In the genomic region with DNA sequence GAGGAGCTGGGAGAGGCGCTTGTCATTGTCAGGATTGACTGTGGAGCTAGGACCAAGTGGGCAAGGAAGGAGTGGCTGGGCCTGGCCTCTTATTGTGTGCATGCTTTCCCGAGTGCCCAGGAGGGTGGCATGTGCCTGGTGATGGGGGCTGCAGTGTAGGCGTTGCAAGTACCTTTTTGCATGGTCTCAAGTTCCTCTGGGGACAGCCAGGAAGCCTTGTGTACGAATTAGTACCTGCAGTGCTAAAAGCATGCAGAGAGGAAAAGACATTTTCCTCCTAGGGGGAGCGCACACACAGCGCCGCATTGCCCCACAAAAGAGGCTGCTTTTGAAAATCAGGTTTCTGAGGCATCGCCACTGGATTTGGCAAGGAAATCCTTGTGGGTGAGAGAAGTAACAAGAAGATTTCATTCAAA, we compare ENCODE assay signal across 8 mouse cellular contexts. TPM values are rescaled to one million over a fixed set of nuclear protein-coding genes. Genes with fewer than 3 reads are reported as not detected.
A peak's percentile ranks its signal among the peaks of the same experiment; 100 is the strongest.
DNase-seq lines count a peak whose midpoint lies in the region; ATAC-seq and TF ChIP-seq lines count a peak whose summit lies in the region.

No protein-coding gene starts in this region.

- DNase-seq in kidney, adult 11 months: no peak
- DNase-seq in midbrain, embryonic 11.5 days (ENCODE audit: low spot score, missing footprints): peak; percentile 97
- no peak for DNase-seq in B cell, adult 2 months
- DNase-seq in urinary bladder, postnatal 14 days (ENCODE audit: low spot score): no peak
- no peak for DNase-seq in cerebellum, adult 9-11 months

- 0 out of 2 replicates have a peak, but pooled peaks cover 3% of the 10 kb centered on the region for H3K27me3 ChIP-seq in kidney, embryonic 14.5 days (ENCODE audit: control insufficient read depth, insufficient read depth, low read length)
- H3K27me3 ChIP-seq in hindbrain, embryonic 13.5 days: no peaks in the 10 kb centered on the region
- no peaks in the 10 kb centered on the region for H3K27me3 ChIP-seq in midbrain, embryonic 11.5 days (ENCODE audit: control insufficient read depth, insufficient read depth, low read length)

- H3K36me3 ChIP-seq in kidney, embryonic 14.5 days (ENCODE audit: control insufficient read depth, insufficient read depth, low read length): no peaks in the 10 kb centered on the region
- peaks cover 14% of the 10 kb centered on the region for H3K36me3 ChIP-seq in hindbrain, embryonic 13.5 days
- peaks cover 3% of the 10 kb centered on the region; the same call in 1 of the 2 replicates for H3K36me3 ChIP-seq in midbrain, embryonic 11.5 days (ENCODE audit: control insufficient read depth, insufficient read depth, low read length)

- H3K4me2 ChIP-seq in kidney, embryonic 14.5 days (replicated peaks; ENCODE audit: low read depth, low read length): peak overlapping the region; percentile 93
- peak overlapping the region; percentile 80 for H3K4me2 ChIP-seq in hindbrain, embryonic 13.5 days
- H3K4me2 ChIP-seq in midbrain, embryonic 11.5 days: peak overlapping the region; percentile 87

- TF ChIP-seq POLR2A in cortical plate, adult 2 months (IDR thresholded peaks at IDR 0.05; ENCODE audit: extremely low read depth, insufficient read depth, low read length): no peak

- H3K9me3 ChIP-seq in kidney, embryonic 14.5 days (ENCODE audit: control insufficient read depth, low read length): no peaks in the 10 kb centered on the region
- H3K9me3 ChIP-seq in hindbrain, embryonic 13.5 days: no peaks in the 10 kb centered on the region
- no peaks in the 10 kb centered on the region for H3K9me3 ChIP-seq in midbrain, embryonic 11.5 days (ENCODE audit: control insufficient read depth, low read length)

- H3K4me1 ChIP-seq in kidney, embryonic 14.5 days (ENCODE audit: control insufficient read depth, insufficient read depth, low read length): peaks cover 13% of the 10 kb centered on the region; the same call in 1 of the 2 replicates
- peaks cover 2% of the 10 kb centered on the region; the same call in 1 of the 2 replicates for H3K4me1 ChIP-seq in cortical plate, adult 2 months (ENCODE audit: control insufficient read depth, insufficient read depth, low read length)
- H3K4me1 ChIP-seq in hindbrain, embryonic 13.5 days (replicated peaks): peaks cover 53% of the 10 kb centered on the region
- peaks cover 11% of the 10 kb centered on the region; the same call in 1 of the 2 replicates for H3K4me1 ChIP-seq in midbrain, embryonic 11.5 days (ENCODE audit: control insufficient read depth, insufficient read depth, low read length)

- peak overlapping the region; percentile 71; the same call in 1 of the 2 replicates for H3K9ac ChIP-seq in kidney, embryonic 14.5 days (ENCODE audit: low read depth, low read length)
- H3K9ac ChIP-seq in hindbrain, embryonic 13.5 days: peak overlapping the region; percentile 99
- peak overlapping the region; percentile 84 for H3K9ac ChIP-seq in midbrain, embryonic 11.5 days (ENCODE audit: low read length)

- H3K27ac ChIP-seq in kidney, embryonic 14.5 days (ENCODE audit: low read depth, low read length): no peak overlapping the region
- peak overlapping the region; percentile 76 for H3K27ac ChIP-seq in cortical plate, adult 2 months (ENCODE audit: insufficient read depth, low read length)
- H3K27ac ChIP-seq in hindbrain, embryonic 13.5 days: peak overlapping the region; percentile 99
- peak overlapping the region; percentile 87 for H3K27ac ChIP-seq in midbrain, embryonic 11.5 days (ENCODE audit: low read depth, low read length)

- peak; percentile 50; the same call in 1 of the 2 replicates for ATAC-seq in kidney, embryonic 14.5 days (ENCODE audit: low FRiP score, low TSS enrichment)
- peak; percentile 78; the same call in 1 of the 2 replicates for ATAC-seq in hindbrain, embryonic 13.5 days (ENCODE audit: low FRiP score)
- peak; percentile 75 for ATAC-seq in midbrain, embryonic 11.5 days (ENCODE audit: low FRiP score)

- 3% methylated on average over 8 of the region's 8 CpGs for WGBS in kidney, embryonic 14.5 days
- WGBS in hindbrain, embryonic 13.5 days: 1% methylated on average over 8 of the region's 8 CpGs
- WGBS in midbrain, embryonic 11.5 days: 0% methylated on average over 8 of the region's 8 CpGs

- H3K4me3 ChIP-seq in kidney, embryonic 14.5 days (ENCODE audit: low read length): peak overlapping the region; percentile 66
- peak overlapping the region; percentile 82 for H3K4me3 ChIP-seq in cortical plate, adult 2 months (ENCODE audit: insufficient read depth, low read length)
- H3K4me3 ChIP-seq in hindbrain, embryonic 13.5 days: peak overlapping the region; percentile 90
- peak overlapping the region; percentile 66 for H3K4me3 ChIP-seq in midbrain, embryonic 11.5 days (ENCODE audit: low read depth, low read length)

- TF ChIP-seq CTCF in cortical plate, adult 2 months (IDR thresholded peaks at IDR 0.05; ENCODE audit: extremely low read depth, insufficient read depth, low read length): no peak

RNA-seq across cellular contexts. Expression of a gene that starts 0.9 kb away (rescaled TPM):
- polyA plus RNA-seq in kidney, embryonic 14.5 days (2014; fragmentation: Nextera tagmentation; extraction: Ambion mirVana): 18.1 and 24.5 TPM in 2 replicates
- 333 and 339 TPM in 2 replicates for polyA plus RNA-seq in cortical plate, adult 2 months (2012; rRNA removed)
- 236 and 257 TPM in 2 replicates for polyA plus RNA-seq in hindbrain, embryonic 13.5 days (2015; fragmentation: Nextera tagmentation; extraction: Ambion mirVana)
- polyA plus RNA-seq in midbrain, embryonic 11.5 days (2014; fragmentation: Nextera tagmentation; extraction: Ambion mirVana): 63.2 and 66.7 TPM in 2 replicates
